ENCODE assay signal across 9 mouse cellular contexts in genomic region chr4:84768161-84768560, GRCm38 (mm10).
A peak's percentile ranks its signal among the peaks of the same experiment; 100 is the strongest.
DNase-seq lines count a peak whose midpoint lies in the region; ATAC-seq lines count a peak whose summit lies in the region.
"Had no signal": no experiment of that assay in that cellular context is flagged by ENCODE, and none has a peak within 500 bp of the region (broad histone marks: within the 10 kb centered on the region; RNA-seq: fewer than 3 reads in every experiment).

No protein-coding gene starts in this region.

- no peak overlapping the region for H3K9ac ChIP-seq in limb, embryonic 11.5 days (ENCODE audit: low read length)

- H3K4me1 ChIP-seq in limb, embryonic 11.5 days (ENCODE audit: control insufficient read depth, insufficient read depth, low read length): no peaks in the 10 kb centered on the region
- peaks cover 21% of the 10 kb centered on the region for H3K4me1 ChIP-seq in limb, embryonic 10.5 days

- H3K4me2 ChIP-seq in limb, embryonic 11.5 days (ENCODE audit: low read depth, severe bottlenecking): no peak overlapping the region

- H3K4me3 ChIP-seq in limb, embryonic 11.5 days (ENCODE audit: low read depth, low read length): no peak overlapping the region
- no peak overlapping the region for H3K4me3 ChIP-seq in limb, embryonic 10.5 days

- H3K27me3 ChIP-seq in limb, embryonic 11.5 days (ENCODE audit: control insufficient read depth, insufficient read depth, low read length): no peaks in the 10 kb centered on the region
- no peaks in the 10 kb centered on the region for H3K27me3 ChIP-seq in limb, embryonic 10.5 days (ENCODE audit: low read depth, poor library complexity, severe bottlenecking)

- intact Hi-C loops in gastrocnemius, postnatal 14 days (cut with DNase I; ENCODE audit: low total_unique reads): no loop called here

- no peaks in the 10 kb centered on the region for H3K9me3 ChIP-seq in limb, embryonic 11.5 days (ENCODE audit: control insufficient read depth, low read length)
- no peaks in the 10 kb centered on the region for H3K9me3 ChIP-seq in limb, embryonic 10.5 days (replicated peaks)

- peak; percentile 44; the same call in 1 of the 2 replicates for ATAC-seq in limb, embryonic 11.5 days (ENCODE audit: insufficient number of reproducible peaks, low FRiP score, low TSS enrichment, low read depth)

- no peaks in the 10 kb centered on the region for H3K36me3 ChIP-seq in limb, embryonic 11.5 days (ENCODE audit: control insufficient read depth, insufficient read depth, low read length)
- no peaks in the 10 kb centered on the region for H3K36me3 ChIP-seq in limb, embryonic 10.5 days

- 30% methylated on average over 11 of the region's 11 CpGs for WGBS in limb, embryonic 11.5 days
- WGBS in limb, embryonic 10.5 days: 43% methylated on average over 11 of the region's 11 CpGs

- peak overlapping the region; percentile 39; the same call in 1 of the 2 replicates for H3K27ac ChIP-seq in limb, embryonic 11.5 days (replicated peaks; ENCODE audit: low read depth, low read length)
- H3K27ac ChIP-seq in limb, embryonic 10.5 days: no peak overlapping the region

- peak; percentile 33 for DNase-seq in limb, embryonic 11.5 days (ENCODE audit: low spot score)
- DNase-seq in limb, embryonic 10.5 days (ENCODE audit: low spot score): no peak
- DNase-seq in gastrocnemius, postnatal 14 days: peak; percentile 9
- peak; percentile 71 for DNase-seq in kidney, postnatal 14 days
- DNase-seq in skeletal muscle tissue, adult 2 months (ENCODE audit: low read depth, low spot score): peak; percentile 22
- no peak for DNase-seq in right cerebral cortex, postnatal 4 days
- DNase-seq in cerebellum, postnatal 4 days (ENCODE audit: low spot score in 2 of 2): no peak
- DNase-seq in ovary, postnatal 14 days (ENCODE audit: low spot score): no peak
- DNase-seq: layer of hippocampus, postnatal 36 days had no signal

Comparison
In these comparisons a context has a peak if more than half of its experiments do, and no peak if none do; other contexts are left out.
1. DNase-seq: peak in limb, embryonic 11.5 days (single experiment), gastrocnemius, postnatal 14 days (single experiment), kidney, postnatal 14 days (single experiment) and skeletal muscle tissue, adult 2 months (single experiment); none in limb, embryonic 10.5 days (single experiment), right cerebral cortex, postnatal 4 days (single experiment), cerebellum, postnatal 4 days (0 of 2) and ovary, postnatal 14 days (single experiment).